Mouse (Mus musculus) embryonic fibroblast, embryonic 13.5 days (primary cell): Measurements from ENCODE around the gene Stx16.

Source experiments
- CTCF ChIP-seq: IDR thresholded peaks from 2 replicates; pipeline ENCODE4 v1.5.1; 2011; ENCODE audit warnings: mild to moderate bottlenecking, control low read depth, low read length, moderate library complexity, borderline replicate concordance; ENCODE audit not compliant: insufficient read depth
- POLR2A ChIP-seq: IDR thresholded peaks from 2 replicates; pipeline ENCODE4 v1.6.1; 2011; ENCODE audit warnings: low read depth, mild to moderate bottlenecking, control low read depth, low read length, moderate library complexity

DNA sequence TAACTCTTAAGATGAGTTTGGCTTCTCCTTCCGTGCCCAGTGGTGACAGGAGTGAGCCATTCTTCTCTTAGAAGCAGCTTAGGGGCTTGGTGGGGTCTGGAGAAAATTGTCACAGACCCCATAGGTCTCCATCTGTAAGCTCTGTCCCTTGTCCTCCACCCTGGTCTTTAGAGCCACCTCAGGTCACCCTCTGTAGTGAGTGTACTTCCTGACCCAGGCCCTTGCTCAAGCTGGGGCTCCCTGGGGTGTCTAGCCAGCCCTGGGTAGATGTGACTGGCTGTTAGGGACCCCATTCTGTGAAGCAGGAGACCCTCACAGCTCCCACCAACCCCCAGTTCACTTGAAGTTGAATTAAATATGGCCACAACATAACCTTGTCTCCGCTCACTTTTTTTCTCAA lies 46.2 kb downstream of the Stx16 start:
- TF ChIP-seq CTCF (no peak), POLR2A (no peak)
